Mouse (Mus musculus) regulatory T cell (primary cell): ENCODE measurements at regions not wholly inside any gene's neighbourhood (a gene's known extent, or its start where the extent isn't known, plus 50 kb on each side); places are given as distances from the start of the nearest gene placed in this dataset.

Experiments used
- in situ Hi-C: fragments of 300-600 bp; cut with MboI, MseI; formaldehyde crosslinking; loops from one replicate; pipeline ENCODE4 v1.15.1; 2025; ENCODE audit warnings: high pct_unique_total_duplicates

DNA sequence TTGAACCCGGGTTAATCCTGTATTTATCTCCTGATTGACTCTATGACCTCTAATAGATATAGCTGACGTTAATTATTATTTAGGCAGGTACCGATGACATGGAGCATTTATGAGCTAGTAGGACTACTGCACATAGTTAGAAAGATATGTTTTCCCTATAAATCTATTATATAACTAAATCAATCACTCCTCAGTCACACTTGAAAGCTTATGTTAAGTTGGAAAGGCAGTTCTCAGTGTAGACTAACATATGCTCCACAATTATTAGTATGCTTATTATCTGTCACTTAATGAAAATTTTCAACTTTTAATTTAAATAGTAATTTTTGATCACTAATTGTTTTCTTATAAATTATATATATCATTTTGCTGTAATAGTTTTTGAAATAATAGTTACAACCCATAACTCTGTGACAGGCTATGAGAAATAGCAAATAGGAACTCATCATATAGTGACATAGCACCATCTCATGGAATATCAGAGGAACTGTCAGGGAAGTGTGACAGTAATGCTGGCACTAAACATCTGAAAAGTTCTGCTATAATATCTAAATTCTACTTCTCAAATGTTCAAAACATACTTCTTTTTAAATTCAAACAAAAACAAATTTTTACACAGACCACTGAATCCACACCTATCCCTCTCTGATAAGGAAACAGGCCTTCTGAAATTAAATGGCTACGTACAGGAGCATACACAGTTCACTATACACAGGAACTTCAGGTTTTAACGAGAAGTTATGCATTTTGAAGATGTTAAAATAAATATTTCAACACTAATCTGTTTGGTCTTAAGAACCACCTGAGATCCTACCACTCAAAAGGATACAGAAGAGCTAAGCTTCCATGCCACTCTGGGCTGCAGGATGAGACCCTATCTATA, 75.3 kb upstream of the Map2 start:
- in situ Hi-C loops: loop anchor here (25.0 kb wide), 1 partner anchor 788 kb away; no protein-coding TSS in a partner anchor

DNA sequence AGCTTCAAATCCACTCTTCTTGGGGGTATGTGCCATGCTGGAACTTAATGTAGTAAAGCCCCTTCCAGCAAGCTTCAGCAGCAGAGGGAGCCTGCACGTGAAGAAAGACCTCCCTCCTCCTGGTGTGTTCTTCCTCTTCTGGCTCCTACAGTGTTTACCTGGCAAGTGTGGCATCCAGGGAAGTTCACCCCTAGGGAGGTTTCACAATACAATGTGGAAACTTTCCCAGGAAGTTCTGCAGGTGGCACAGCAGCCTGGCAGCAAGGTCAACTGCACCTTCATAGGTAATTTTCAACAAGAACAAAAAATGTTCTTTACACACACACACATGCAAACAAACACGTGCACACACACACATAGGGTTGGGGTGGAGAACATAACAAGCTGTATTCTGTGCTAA, 73.7 kb upstream of the Map2 start:
- in situ Hi-C loops: loop anchor here (25.0 kb wide), 1 partner anchor 789 kb away; no protein-coding TSS in a partner anchor

DNA sequence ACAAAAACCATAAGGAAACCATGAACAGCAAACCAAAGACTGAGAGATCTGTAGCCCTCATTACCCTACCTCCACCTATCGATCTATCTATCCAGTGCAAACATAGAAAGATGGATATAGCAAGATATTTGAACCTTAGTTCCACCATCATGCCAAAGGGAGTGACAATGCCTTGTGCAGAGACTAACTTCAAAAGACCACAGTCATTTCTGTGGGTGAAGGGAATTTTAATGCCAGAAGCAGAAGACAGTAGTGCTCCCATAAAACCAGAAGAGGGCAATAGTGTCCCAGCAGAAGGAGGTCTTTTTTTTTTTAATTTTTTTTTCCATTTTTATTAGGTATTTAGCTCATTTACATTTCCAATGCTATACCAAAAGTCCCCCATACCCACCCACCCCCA, 70.6 kb upstream of the Map2 start:
- in situ Hi-C loops: loop anchor here (25.0 kb wide), 1 partner anchor 792 kb away; no protein-coding TSS in a partner anchor

DNA sequence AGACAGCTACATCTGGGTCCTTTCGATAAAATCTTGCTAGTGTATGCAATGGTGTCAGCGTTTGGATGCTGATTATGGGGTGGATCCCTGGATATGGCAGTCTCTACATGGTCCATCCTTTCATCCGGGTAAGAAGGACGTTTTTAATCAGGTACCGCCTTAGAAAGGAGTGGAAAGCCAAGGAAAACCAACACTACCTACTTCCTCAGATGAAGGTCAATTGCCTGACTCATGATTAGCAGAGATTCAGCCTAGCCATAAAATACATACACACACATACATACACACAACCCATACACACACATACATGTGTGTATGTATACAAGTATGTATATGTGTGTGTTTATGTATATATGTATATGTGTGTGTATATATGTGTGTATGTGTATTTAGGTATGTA, 69.9 kb upstream of the Map2 start:
- in situ Hi-C loops: loop anchor here (25.0 kb wide), 1 partner anchor 793 kb away; no protein-coding TSS in a partner anchor

DNA sequence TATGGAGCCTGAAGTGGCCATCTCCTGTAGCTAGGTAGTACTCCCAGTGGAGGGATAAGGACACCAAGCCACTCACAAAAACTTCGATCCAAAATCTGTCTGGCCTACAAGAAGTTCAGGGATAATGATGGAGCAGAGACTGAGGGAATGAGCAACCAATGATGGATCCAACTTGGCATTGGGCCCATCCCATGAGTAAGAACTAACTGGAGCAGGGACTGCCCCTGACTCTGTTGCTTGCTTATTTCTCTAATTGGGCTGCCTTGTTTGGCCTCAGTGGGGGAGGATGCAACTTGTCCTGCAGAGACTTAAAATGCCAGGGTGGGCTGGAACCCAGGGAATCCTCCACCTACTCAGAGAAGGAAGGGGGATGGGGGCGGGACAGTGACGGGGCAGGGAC, 67.0 kb upstream of the Map2 start:
- in situ Hi-C loops: loop anchor here (25.0 kb wide), 1 partner anchor 796 kb away; no protein-coding TSS in a partner anchor

DNA sequence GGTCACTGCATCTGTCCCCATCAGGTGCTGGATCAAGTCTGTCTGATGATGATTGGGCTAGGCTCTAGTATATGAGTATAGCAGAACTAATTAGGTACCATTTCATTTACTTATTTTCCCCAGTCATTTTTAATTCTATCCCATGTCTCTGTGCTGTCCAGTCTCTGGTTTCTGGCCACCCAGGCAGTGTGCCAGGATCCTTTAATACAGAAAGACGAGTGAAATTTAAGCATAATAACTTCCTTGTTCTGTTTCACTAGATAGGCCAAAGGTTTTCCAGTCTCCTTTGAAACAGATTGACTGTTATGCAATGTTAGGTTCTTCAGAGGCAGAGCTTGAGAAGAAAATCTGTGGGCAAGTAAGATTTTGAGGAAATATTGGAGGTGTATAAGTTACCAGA, 61.2 kb upstream of the Map2 start:
- in situ Hi-C loops: loop anchor here (25.0 kb wide), 1 partner anchor 802 kb away; no protein-coding TSS in a partner anchor

DNA sequence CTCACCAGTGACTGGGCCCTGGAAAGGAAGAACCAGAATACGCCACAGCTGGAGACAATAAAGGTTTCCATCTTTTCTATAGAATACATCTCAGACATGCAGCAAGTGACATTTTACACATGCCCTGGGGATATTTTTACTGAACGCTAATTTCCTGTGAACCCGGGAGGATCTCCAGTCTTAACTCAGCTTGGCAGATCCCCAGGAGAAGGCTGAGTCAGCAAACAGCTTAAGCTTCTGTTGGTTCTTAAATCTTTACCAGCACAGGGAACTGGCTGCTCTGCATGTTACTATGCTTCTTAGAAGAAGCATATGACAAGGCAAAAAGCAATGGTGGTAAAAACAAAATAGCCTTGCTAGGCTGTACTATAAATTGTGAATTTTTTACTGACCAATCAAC, 59.7 kb upstream of the Map2 start:
- in situ Hi-C loops: loop anchor here (25.0 kb wide), 1 partner anchor 803 kb away; no protein-coding TSS in a partner anchor
